Mouse (Mus musculus): Measurements from ENCODE around the gene Fam214b.

DNA sequence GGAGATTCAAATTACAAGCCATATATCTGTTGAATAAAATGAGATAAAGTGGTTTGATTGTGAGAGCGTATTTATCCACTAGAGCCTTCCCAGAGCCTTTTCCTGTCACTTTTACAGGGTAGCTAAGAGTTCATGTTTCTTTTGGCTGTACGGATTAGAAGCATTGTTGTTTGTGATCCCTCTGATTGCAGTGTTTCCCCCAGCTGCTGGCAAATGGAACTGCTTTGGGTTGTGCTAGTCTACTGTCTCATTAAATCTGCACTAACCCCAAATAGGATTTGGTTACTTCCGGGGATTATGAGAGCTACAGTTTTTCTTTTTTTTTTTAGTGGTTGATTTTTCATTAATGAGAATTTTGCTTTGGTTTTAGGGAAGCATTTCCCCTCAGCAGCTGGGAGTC, 14.3 kb upstream of the Fam214b start:
- TF ChIP-seq CTCF (IDR thresholded peaks at IDR 0.05; ENCODE audit: low read depth) (no peak), EP300 (IDR thresholded peaks at IDR 0.05; ENCODE audit: low read depth) (no peak)
